Mouse (Mus musculus): ENCODE data around the gene Arap2. TPM values are rescaled to one million over a fixed set of nuclear protein-coding genes. Genes with fewer than 3 reads are reported as not detected.

Gene Arap2
- polyA plus RNA-seq, 1 experiment, result 4.5 TPM

DNA sequence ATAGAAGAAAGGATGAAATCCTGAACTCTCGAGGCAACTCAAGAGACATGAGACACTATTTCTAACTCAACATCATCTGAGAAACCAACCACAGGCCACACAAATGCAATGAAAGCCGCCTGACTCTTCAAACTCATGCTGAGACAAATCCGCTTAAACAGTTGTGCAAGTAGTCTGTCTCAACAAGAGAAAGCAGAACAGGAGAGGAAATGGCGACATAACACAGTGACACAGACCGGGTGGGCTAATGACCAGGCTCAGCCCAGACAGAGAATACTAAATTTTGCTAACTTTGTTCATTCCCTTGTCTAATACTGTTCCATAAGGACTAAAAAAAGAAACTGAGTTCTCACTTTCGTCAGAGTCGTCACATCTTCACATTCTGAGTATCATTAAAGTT lies 88.6 kb downstream of the Arap2 start:
- Histone ChIP-seq H3K4me3 (ENCODE audit: extremely low read depth, insufficient read depth, insufficient read length) (no peak overlapping the region), H3K4me1 (ENCODE audit: control insufficient read depth, insufficient read depth, insufficient read length) (no peaks in the 10 kb centered on the region), H3K27me3 (ENCODE audit: control insufficient read depth, insufficient read depth, low read length) (no peaks in the 10 kb centered on the region), H3K27ac (ENCODE audit: insufficient read depth, low read length) (no peak overlapping the region), H3K36me3 (ENCODE audit: control insufficient read depth, insufficient read depth, low read length) (peaks cover 17% of the 10 kb centered on the region)
- DNase-seq (ENCODE audit: low read depth in 1 of 2, low spot score in 2 of 2), result no peak
- 90% methylated on average over 7 of the region's 7 CpGs for WGBS
- TF ChIP-seq CTCF (IDR thresholded peaks at IDR 0.05; ENCODE audit: extremely low read depth, insufficient read depth, insufficient read length, insufficient replicate concordance), result no peak
- no peak for TF ChIP-seq POLR2A (IDR thresholded peaks at IDR 0.05; ENCODE audit: low read depth, low read length)

DNA sequence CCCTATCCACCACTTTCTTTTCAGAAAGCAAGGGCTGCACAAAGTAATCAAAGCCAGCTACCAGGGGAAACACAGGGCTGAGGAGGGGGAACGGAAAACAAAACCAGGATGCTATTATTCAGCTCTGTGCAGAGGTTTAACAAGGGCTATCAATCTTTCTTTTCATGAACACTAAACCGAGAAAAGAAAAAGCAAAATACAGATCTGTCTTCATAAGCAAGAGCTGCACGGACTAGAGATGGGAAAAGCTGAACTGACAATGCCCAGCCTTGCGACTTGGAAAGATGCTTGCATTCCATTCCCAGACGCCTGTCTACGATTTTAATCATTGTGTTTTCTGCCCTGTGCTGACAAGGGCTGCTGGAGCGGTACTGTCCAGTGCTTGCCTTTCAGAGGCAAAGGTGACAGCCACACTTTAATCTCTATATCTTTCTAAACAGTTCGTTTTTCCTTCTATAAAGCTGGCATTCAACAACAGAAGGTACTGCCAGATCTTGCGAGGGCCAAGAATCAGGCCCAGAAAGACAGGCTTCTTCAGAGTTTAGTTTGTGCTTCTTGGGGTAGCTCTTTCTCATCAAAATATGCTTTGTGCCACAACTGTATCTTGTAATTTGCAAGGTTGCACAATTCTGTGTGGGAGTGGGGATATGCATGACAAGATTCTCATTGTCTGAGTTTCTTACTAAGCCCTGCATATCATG lies 93.1 kb downstream of the Arap2 start:
- no peaks in the 10 kb centered on the region for H3K27me3 ChIP-seq (ENCODE audit: control insufficient read depth, insufficient read depth, low read length)
- H3K4me1 ChIP-seq (ENCODE audit: control insufficient read depth, insufficient read depth, insufficient read length), result no peaks in the 10 kb centered on the region
- H3K27ac ChIP-seq (ENCODE audit: insufficient read depth, low read length), result no peak overlapping the region
- TF ChIP-seq CTCF (IDR thresholded peaks at IDR 0.05; ENCODE audit: extremely low read depth, insufficient read depth, insufficient read length, insufficient replicate concordance) (no peak), POLR2A (IDR thresholded peaks at IDR 0.05; ENCODE audit: low read depth, low read length) (no peak)
- 83% methylated on average over 9 of the region's 9 CpGs for WGBS
- no peak for DNase-seq (ENCODE audit: low read depth in 1 of 2, low spot score in 2 of 2)
- no peak overlapping the region for H3K4me3 ChIP-seq (ENCODE audit: extremely low read depth, insufficient read depth, insufficient read length)
- peaks cover 25% of the 10 kb centered on the region for H3K36me3 ChIP-seq (ENCODE audit: control insufficient read depth, insufficient read depth, low read length)

DNA sequence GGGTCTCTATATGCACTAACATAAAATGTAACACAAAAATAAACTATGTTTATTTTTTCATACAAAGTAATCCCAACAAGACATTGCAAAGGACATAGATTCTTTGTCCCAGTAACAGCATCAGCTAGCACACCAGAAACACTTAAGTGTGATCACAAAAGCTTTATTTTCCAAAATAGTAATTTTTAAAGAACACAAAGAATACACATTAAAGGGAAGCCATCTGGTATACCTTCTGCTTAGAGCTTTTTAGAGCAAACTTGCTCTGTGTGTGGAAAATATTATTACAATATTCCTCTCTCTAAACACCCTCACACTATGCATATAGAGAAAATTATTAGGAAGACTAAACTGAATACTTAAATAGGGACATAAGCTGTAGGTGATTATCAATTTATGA lies 100.6 kb downstream of the Arap2 start:
- Histone ChIP-seq H3K27me3 (ENCODE audit: control insufficient read depth, insufficient read depth, low read length) (no peaks in the 10 kb centered on the region), H3K27ac (ENCODE audit: insufficient read depth, low read length) (no peak overlapping the region), H3K4me1 (ENCODE audit: control insufficient read depth, insufficient read depth, insufficient read length) (no peaks in the 10 kb centered on the region), H3K4me3 (ENCODE audit: extremely low read depth, insufficient read depth, insufficient read length) (no peak overlapping the region), H3K36me3 (ENCODE audit: control insufficient read depth, insufficient read depth, low read length) (peaks cover 17% of the 10 kb centered on the region)
- TF ChIP-seq POLR2A (IDR thresholded peaks at IDR 0.05; ENCODE audit: low read depth, low read length) (no peak), CTCF (IDR thresholded peaks at IDR 0.05; ENCODE audit: extremely low read depth, insufficient read depth, insufficient read length, insufficient replicate concordance) (no peak)
- DNase-seq (ENCODE audit: low read depth in 1 of 2, low spot score in 2 of 2), result no peak

DNA sequence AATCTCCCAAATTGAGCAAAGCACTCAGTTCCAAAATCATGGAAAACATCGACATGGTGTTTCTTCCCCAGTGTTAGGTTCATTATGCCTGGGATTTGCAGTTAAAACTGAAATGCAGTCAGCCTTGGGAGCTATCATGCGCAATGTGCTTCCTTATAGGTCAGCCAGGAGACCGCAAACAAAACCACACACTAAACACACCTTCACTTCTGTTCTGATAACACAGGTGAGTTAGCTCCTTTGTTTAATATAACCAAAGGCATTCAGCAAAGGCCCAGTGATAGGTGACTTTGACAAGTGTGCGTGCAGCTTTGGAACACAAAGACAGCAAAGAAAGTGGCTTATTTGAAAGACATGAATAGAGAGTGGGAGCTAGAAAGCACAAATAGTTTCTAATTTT lies 101.1 kb downstream of the Arap2 start:
- DNase-seq (ENCODE audit: low read depth in 1 of 2, low spot score in 2 of 2), result no peak
- Histone ChIP-seq H3K4me3 (ENCODE audit: extremely low read depth, insufficient read depth, insufficient read length) (no peak overlapping the region), H3K27me3 (ENCODE audit: control insufficient read depth, insufficient read depth, low read length) (no peaks in the 10 kb centered on the region), H3K4me1 (ENCODE audit: control insufficient read depth, insufficient read depth, insufficient read length) (no peaks in the 10 kb centered on the region), H3K36me3 (ENCODE audit: control insufficient read depth, insufficient read depth, low read length) (peaks cover 17% of the 10 kb centered on the region), H3K27ac (ENCODE audit: insufficient read depth, low read length) (no peak overlapping the region)
- WGBS, result 93% methylated on average over 4 of the region's 4 CpGs
- TF ChIP-seq POLR2A (IDR thresholded peaks at IDR 0.05; ENCODE audit: low read depth, low read length), result no peak
- TF ChIP-seq CTCF (IDR thresholded peaks at IDR 0.05; ENCODE audit: extremely low read depth, insufficient read depth, insufficient read length, insufficient replicate concordance), result no peak

DNA sequence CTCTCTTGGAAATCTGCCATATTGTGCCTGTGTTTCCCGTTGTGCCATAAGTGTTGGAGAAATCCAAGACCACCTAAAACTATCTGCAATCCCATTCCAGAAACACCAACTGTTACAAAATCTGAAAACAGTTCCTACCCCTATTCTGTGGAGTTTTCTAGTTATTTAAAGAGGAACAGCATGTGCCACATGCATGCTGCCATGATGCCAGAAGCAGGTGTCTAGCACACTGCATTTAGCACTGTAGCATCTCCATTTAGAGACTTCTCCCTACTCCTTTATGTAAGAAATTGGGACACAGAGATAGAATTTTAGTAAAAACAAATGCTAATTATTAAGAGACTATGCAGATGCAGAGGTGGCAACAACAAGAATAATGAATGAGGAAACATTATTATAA lies 102.8 kb downstream of the Arap2 start:
- Histone ChIP-seq H3K27me3 (ENCODE audit: control insufficient read depth, insufficient read depth, low read length) (no peaks in the 10 kb centered on the region), H3K4me1 (ENCODE audit: control insufficient read depth, insufficient read depth, insufficient read length) (no peaks in the 10 kb centered on the region), H3K36me3 (ENCODE audit: control insufficient read depth, insufficient read depth, low read length) (peaks cover 13% of the 10 kb centered on the region), H3K27ac (ENCODE audit: insufficient read depth, low read length) (no peak overlapping the region), H3K4me3 (ENCODE audit: extremely low read depth, insufficient read depth, insufficient read length) (no peak overlapping the region)
- 83% methylated on average over 1 of the region's 1 CpGs for WGBS
- DNase-seq (ENCODE audit: low read depth in 1 of 2, low spot score in 2 of 2), result no peak
- no peak for TF ChIP-seq POLR2A (IDR thresholded peaks at IDR 0.05; ENCODE audit: low read depth, low read length)
- no peak for TF ChIP-seq CTCF (IDR thresholded peaks at IDR 0.05; ENCODE audit: extremely low read depth, insufficient read depth, insufficient read length, insufficient replicate concordance)

DNA sequence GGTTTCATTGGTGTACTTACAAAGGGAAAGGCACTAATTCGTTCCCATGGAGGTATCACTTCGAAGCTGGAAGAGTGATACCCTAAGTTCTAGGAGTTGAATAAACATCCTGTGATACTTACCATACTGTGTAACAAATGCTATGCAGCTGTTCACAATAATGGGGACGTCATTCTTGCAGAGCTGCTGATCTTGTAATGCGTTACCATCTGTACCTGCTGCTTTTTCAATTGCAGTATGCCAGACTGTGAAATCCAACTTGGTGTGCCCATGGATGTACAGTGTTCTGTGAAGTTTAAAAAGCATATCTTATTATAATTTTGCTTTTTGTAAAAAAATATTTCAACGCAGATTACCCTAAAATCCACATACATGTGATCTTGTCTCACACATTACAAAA lies 112.0 kb downstream of the Arap2 start:
- no peaks in the 10 kb centered on the region for H3K27me3 ChIP-seq (ENCODE audit: control insufficient read depth, insufficient read depth, low read length)
- DNase-seq (ENCODE audit: low read depth in 1 of 2, low spot score in 2 of 2), result no peak
- no peaks in the 10 kb centered on the region for H3K4me1 ChIP-seq (ENCODE audit: control insufficient read depth, insufficient read depth, insufficient read length)
- TF ChIP-seq POLR2A (IDR thresholded peaks at IDR 0.05; ENCODE audit: low read depth, low read length), result no peak
- no peak for TF ChIP-seq CTCF (IDR thresholded peaks at IDR 0.05; ENCODE audit: extremely low read depth, insufficient read depth, insufficient read length, insufficient replicate concordance)
- no peak overlapping the region for H3K27ac ChIP-seq (ENCODE audit: insufficient read depth, low read length)
- H3K36me3 ChIP-seq (ENCODE audit: control insufficient read depth, insufficient read depth, low read length), result peaks cover 7% of the 10 kb centered on the region
- H3K4me3 ChIP-seq (ENCODE audit: extremely low read depth, insufficient read depth, insufficient read length), result no peak overlapping the region
- 90% methylated on average over 5 of the region's 5 CpGs for WGBS

DNA sequence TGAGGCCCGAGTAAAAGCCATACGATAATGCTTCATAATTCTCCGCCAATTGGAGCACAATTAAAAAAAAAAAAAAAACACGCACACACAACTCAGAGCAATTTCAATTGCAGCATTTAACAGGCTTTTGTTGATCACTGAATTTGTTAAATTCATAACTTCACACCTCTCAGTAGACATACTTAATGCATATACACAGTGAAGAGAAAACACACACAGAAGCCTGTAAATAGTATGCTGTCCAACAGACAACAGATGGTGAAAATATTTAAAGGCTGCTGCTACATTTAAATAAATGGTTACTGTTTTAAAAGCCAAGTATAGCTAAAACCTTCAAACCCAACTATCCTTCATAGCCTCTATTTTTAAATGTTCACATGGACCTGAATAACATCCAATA lies 123.6 kb downstream of the Arap2 start:
- no peak overlapping the region for H3K4me3 ChIP-seq (ENCODE audit: extremely low read depth, insufficient read depth, insufficient read length)
- no peaks in the 10 kb centered on the region for H3K4me1 ChIP-seq (ENCODE audit: control insufficient read depth, insufficient read depth, insufficient read length)
- H3K27ac ChIP-seq (ENCODE audit: insufficient read depth, low read length), result no peak overlapping the region
- TF ChIP-seq CTCF (IDR thresholded peaks at IDR 0.05; ENCODE audit: extremely low read depth, insufficient read depth, insufficient read length, insufficient replicate concordance), result no peak
- no peak for TF ChIP-seq POLR2A (IDR thresholded peaks at IDR 0.05; ENCODE audit: low read depth, low read length)
- H3K36me3 ChIP-seq (ENCODE audit: control insufficient read depth, insufficient read depth, low read length), result peaks cover 9% of the 10 kb centered on the region
- WGBS, result 93% methylated on average over 4 of the region's 4 CpGs
- no peaks in the 10 kb centered on the region for H3K27me3 ChIP-seq (ENCODE audit: control insufficient read depth, insufficient read depth, low read length)
- DNase-seq (ENCODE audit: low read depth in 1 of 2, low spot score in 2 of 2), result no peak

Data from spleen, adult 2 months (tissue).